Mouse (Mus musculus) lung, postnatal 14 days (tissue): ENCODE results near the gene Orm3.

Experiments used
- DNase-seq: peaks from one replicate; pipeline ENCODE4 v3.0.0; 2021

The Orm3 gene

GRCm38 (mm10) chr4:63370897-63371296, 14.9 kb downstream of the Orm3 start:
- no peak for DNase-seq

DNA sequence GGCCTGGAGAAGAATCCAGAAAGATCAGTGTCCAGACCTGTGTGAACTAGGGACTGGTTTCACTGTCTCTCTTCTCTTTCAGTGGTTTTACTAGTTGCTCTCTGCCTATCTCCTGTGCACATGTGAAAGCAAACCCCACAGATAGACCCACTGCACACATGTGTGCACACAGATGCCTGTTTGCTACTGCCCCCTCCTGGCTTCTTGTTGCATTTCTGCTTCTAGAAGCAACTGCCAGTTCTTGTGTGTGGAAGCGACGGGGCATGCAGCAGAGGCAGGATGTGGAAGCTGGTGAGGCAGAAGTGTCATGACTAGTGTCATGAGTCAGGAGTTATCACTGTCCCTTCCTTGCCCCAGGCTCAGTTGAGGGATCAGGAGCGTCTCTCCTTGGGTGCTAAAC, 15.9 kb downstream of the Orm3 start:
- DNase-seq = peak; percentile 51

DNA sequence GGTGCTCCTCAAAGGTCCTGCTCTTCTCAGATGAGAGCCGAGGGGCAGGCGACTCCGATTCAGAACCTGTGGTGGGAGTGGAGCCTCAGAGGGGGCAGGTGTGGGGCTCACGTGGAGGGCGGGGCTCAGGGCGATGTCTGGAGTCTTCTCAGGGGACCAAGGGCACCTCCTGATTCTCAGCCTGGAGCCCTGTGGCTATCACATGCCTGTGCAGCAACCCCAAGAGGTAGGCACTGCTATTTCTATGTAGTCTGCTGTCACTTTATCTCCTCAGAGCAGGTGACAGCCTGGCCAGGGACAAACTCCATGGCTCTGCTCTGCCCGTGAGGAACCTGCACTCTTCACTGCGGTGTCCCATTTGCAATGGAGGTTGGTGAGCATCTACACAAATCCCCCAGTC, 17.4 kb downstream of the Orm3 start:
- DNase-seq = no peak

GRCm38 (mm10) chr4:63374331-63374730, 18.4 kb downstream of the Orm3 start:
- DNase-seq = no peak

GRCm38 (mm10) chr4:63375367-63375766, 19.4 kb downstream of the Orm3 start:
- no peak for DNase-seq

GRCm38 (mm10) chr4:63377483-63377882, 21.5 kb downstream of the Orm3 start:
- DNase-seq = no peak

DNA sequence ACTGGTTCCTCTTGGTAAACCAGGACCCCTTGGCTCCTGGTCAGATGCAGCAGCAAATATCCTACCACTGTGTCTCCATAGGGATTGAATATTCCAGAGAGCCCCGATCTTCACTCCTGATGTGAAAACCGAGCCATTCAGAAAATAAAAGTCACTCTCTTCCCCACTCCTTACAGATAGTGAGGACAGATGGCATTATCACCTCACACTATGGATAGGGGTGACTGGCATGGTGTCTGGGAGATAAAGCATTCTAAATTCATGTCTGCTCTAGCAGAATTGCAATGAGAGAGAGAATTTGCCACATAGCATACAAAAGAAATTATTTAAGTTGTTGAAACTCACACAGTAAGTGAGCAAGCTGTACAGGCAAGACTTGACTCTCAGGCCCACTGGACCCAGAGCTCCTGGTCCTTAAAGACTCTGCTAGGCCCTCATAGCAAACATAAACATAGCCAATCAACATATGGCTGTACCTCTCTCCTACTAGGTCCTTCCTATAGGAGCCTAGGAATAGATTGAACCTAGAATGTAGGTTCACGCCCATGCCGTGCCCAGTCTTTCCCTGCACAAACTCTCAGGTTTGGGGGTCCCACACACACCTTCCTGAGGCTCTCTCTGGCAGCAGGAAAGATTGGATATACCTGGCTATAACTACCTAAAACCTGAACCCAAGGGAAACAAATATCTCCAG, 26.9 kb downstream of the Orm3 start:
- DNase-seq = no peak

DNA sequence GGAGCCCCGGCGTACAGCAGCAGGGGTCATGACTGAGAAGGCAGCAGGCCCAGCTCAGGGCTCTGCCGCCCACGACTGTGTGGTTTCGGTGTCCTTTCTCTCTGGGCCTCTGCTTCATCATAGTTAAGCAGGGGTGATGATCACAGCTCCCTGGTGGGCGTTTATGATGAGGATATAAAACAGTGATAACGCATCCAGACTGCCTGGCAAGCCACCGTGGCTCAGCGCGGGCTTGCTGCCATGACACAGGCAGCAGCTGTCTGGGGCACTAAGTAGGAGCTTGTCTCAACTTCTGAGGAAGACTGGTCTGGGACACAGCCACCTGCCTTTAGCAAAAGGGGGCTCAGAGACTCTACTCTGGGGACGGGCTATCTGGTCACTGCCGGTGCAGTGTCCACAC, 27.5 kb downstream of the Orm3 start:
- DNase-seq = no peak

GRCm38 (mm10) chr4:63384262-63384661, 28.3 kb downstream of the Orm3 start:
- DNase-seq = no peak

- DNase-seq = no peak
These were observed 29.3 kb downstream of the Orm3 start for GRCm38 (mm10) chr4:63385253-63385652.

DNA sequence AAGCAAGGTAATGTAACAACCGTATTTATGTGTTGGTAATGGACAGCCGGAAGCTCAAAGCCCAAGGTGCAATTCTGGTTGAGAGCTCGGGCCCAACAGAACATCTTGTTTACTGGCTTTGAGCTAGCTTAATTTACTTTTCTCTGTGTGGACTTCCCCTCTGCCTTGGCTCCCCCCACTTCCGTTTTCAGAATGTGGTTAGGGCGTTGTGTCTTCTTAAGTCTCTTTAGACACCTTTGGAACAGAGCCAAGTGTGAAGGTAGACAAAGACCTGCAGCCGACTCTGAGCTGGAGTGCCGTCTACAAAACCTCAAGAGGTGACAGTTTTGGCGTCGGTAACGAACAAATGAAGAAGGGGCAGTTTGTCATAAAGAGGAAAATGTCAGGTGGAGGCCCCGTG, 29.8 kb downstream of the Orm3 start:
- no peak for DNase-seq

- no peak for DNase-seq
These were observed 32.1 kb downstream of the Orm3 start for GRCm38 (mm10) chr4:63388029-63388428.

- DNase-seq = no peak
These were observed 33.3 kb downstream of the Orm3 start for GRCm38 (mm10) chr4:63389121-63389886.

DNA sequence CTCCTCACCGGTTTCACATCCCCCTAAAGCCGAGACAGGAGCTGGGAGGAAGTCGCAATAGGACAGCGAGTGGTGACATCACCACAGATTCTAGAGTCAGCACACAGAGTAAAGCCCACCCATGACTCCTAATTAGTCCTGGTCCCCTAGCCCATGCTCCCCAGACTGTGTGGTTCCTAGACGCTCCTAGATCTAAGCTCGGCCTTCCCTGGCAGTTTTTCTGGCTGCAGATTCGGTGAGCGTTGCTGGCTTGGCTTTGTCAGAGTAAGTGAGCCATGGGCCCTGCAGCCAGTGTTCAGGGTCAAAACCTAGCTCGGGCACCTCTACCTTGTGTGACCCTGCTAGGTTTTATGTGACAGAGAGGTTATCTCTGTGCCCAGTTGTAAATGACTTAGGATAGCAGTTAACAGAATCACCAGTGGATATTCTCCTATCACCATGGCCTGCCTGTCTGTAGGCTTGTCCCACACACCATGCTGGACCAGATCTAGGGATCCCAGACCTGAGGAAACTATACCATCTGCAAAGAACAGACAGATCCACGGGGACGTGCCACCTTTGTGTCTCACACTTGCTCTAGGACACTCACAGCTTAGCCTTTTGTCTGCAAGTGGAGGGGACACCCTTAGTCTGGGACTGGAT, 34.0 kb downstream of the Orm3 start:
- no peak for DNase-seq

DNA sequence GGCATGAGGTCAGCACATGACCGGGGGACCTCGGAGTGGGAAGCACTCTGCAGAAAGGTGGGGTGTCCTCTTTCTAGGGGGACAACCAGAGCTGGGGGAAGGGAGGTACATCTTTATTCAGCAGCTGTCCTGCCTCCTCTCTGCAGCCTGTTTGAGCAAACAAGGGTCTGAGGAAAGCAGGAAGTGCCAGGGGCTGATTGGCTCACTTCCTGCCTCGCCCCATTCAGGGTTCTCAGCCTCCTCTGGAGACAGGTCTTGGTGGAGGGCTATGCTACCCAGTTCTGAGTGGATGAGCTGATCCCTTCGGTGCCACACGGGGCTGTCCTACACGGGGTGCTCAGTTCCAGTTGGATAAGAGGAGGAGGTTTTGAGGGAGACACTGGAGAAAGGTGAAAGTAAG, 35.4 kb downstream of the Orm3 start:
- peak; percentile 35 for DNase-seq

DNA sequence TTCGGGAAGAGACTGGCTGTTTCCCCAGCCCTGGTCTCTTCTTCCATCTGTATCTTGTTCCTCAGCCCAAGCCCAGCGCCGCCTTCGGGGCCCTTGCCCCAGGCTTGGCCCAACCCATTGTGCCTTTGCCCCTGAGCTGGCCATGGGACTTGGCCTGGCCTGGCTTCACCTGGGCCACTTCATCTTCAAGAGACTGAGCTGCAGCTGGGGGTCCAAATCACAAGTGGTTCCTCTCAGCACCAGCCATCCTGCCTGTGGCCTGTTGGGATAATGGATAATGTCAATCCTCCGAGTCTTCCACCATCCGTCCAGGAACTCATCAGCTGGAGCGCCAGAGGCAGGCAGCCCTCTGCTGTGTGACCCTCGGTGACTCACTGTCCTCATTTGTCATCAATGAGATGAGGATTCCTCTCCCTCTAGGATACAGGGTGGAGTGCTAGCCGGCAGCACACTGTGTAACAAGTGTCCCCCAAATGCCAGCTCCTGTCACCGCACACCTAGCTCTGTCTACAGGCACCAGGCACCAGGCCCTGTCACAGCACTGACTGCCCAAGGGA, 42.1 kb downstream of the Orm3 start:
- no peak for DNase-seq

GRCm38 (mm10) chr4:63398854-63399609, 43.1 kb downstream of the Orm3 start:
- peak; percentile 57 for DNase-seq

- no peak for DNase-seq
These were observed 43.8 kb downstream of the Orm3 start for GRCm38 (mm10) chr4:63399691-63400270.

- DNase-seq = no peak
These were observed 44.8 kb downstream of the Orm3 start for GRCm38 (mm10) chr4:63400541-63401306.

GRCm38 (mm10) chr4:63401620-63402019, 45.7 kb downstream of the Orm3 start:
- no peak for DNase-seq

DNA sequence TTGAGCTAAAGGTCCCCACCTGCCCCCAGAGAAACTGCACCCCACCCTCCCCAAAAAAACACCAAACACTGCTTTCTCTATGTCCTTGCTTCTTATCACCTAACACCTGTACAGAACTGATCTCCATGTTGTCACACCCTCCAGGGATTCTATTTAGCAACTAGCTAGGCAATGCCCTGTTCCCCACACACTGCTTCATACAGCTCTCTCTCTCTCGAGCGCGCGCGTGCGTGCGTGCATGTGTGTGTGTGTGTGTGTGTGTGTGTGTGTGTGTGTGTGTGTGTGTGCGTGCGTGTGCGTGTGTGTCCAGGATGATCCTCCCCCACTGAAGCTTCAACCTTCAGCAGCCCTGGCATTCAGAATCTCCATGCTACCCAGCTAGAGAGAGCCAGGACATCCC, 46.1 kb downstream of the Orm3 start:
- no peak for DNase-seq

GRCm38 (mm10) chr4:63402558-63402957, 46.6 kb downstream of the Orm3 start:
- DNase-seq = no peak
